Mouse (Mus musculus): Measurements from ENCODE around the gene Grin2d.

- TF ChIP-seq CTCF (IDR thresholded peaks at IDR 0.05) (peak; percentile 59), EP300 (IDR thresholded peaks at IDR 0.05) (no peak)
Measured at GRCm38 (mm10) chr7:45873061-45873947, 4.9 kb downstream of the Grin2d start.

Data from lung, postnatal 0 days (tissue).